Mouse (Mus musculus): ENCODE measurements around the gene Cabin1. TPM values are rescaled to one million over a fixed set of nuclear protein-coding genes. Genes with fewer than 3 reads are reported as not detected.

Gene Cabin1
- polyA plus RNA-seq, 1 experiment from 2014 or later, result 19.8 TPM

DNA sequence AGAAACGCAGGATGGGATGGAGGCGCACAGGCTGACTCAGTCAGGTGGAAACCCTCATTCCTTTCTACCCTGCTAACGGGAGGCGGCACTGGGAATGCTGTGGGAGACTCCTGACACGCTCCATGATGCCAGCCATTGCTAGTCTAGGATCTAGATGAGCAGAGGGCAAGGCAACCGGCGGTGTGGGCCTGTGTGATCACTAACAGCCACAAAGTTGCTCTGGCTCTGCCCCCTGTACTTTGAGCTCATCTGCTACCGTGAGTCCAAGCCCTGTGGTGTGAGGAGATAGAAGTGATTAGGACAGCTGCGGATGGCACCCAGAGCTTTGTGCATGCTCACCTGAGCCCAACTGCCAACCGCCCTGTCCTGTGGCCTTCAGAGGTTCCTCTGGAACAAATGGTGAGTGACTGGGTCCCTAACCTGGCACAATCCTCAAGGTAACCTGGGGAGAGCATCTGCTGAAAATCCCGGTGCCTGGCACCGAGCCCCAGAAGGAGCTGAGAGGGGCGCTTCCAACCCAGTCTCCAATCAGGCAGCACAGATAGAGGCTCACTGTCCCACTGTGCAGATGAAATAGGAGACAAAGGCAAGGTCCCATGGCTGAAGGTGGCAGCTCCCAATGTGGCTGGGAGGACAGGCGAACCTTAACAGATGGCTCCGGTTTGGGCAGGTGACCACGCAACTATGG, 112.6 kb downstream of the Cabin1 start:
- Histone ChIP-seq H3K4me3 (ENCODE audit: inconsistent target) (no peak overlapping the region), H3K27ac (no peak overlapping the region), H3K79me2 (ENCODE audit: inconsistent target) (no peaks in the 10 kb centered on the region), H3K36me3 (ENCODE audit: inconsistent target) (peaks cover 98% of the 10 kb centered on the region)
- WGBS (ENCODE audit: missing documents), result 94% methylated on average over 16 of the region's 16 CpGs

DNA sequence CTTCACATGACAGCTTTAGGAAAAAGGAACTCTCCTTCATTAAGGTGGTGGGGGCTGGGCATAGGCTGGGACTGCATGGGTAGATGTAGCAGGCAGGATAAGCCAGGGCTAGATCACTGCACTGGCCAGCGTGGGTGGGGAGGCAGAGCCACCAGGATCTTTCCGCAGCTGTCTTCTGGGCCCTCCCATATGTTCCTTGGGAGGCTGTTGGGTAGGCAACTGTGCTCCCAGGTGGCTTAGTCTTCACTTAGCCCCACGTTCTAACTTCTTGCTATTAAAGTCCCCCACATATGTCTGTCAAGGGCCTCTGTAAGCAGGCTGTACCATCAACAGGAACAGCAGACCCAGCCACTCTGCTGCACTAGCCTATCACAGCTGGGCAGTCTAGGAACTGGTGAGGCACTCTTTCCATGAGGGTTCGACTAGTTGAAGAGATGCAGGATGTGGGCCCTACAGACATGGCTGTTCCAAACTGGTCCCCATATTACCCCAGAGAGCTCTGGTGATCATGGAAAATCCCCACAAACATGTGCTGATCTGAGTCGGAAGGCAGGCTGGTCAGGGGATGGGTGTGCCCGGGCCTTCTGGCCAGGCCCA, 113.7 kb downstream of the Cabin1 start:
- no peaks in the 10 kb centered on the region for H3K79me2 ChIP-seq (ENCODE audit: inconsistent target)

GRCm38 (mm10) chr10:75649406-75649995, 114.6 kb downstream of the Cabin1 start:
- Histone ChIP-seq H3K27ac (no peak overlapping the region), H3K4me3 (ENCODE audit: inconsistent target) (no peak overlapping the region), H3K79me2 (ENCODE audit: inconsistent target) (no peaks in the 10 kb centered on the region), H3K36me3 (ENCODE audit: inconsistent target) (peaks cover 85% of the 10 kb centered on the region)
- WGBS (ENCODE audit: missing documents), result 100% methylated on average over 2 of the region's 4 CpGs

More for the DNA sequence above, 113.7 kb downstream of the Cabin1 start:
- Histone ChIP-seq H3K27ac (no peak overlapping the region), H3K36me3 (ENCODE audit: inconsistent target) (peaks cover 94% of the 10 kb centered on the region), H3K4me3 (ENCODE audit: inconsistent target) (no peak overlapping the region)
- 94% methylated on average over 6 of the region's 6 CpGs for WGBS (ENCODE audit: missing documents)

GRCm38 (mm10) chr10:75649001-75649400, 115.1 kb downstream of the Cabin1 start:
- WGBS (ENCODE audit: missing documents), result 92% methylated on average over 7 of the region's 7 CpGs
- no peak overlapping the region for H3K27ac ChIP-seq

DNA sequence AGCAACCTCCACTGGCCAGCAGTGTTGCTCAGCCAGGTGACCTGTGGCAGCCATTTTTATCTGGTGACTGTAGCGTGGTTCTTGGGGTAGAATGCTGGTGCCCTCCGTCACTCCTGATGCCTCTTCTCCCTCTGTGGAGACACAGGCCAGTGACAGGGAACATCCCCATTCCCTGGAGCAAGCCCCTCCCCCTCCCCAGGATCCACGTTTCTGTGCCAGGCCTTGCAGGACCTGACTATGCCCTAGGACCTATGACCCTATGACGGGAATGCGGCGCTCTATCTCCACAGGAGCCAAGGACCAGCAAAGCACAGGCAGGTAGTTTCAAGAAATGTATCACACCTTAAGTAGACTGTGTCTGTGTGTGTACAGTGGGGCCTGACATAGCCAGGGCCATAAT, 116.0 kb downstream of the Cabin1 start:
- peaks cover 72% of the 10 kb centered on the region for H3K36me3 ChIP-seq (ENCODE audit: inconsistent target)
- H3K4me3 ChIP-seq (ENCODE audit: inconsistent target), result no peak overlapping the region
- no peak overlapping the region for H3K27ac ChIP-seq
- H3K79me2 ChIP-seq (ENCODE audit: inconsistent target), result no peaks in the 10 kb centered on the region
- 91% methylated on average over 6 of the region's 6 CpGs for WGBS (ENCODE audit: missing documents)

More at GRCm38 (mm10) chr10:75649001-75649400, 115.1 kb downstream of the Cabin1 start:
- peaks cover 81% of the 10 kb centered on the region for H3K36me3 ChIP-seq (ENCODE audit: inconsistent target)
- no peaks in the 10 kb centered on the region for H3K79me2 ChIP-seq (ENCODE audit: inconsistent target)
- no peak overlapping the region for H3K4me3 ChIP-seq (ENCODE audit: inconsistent target)

DNA sequence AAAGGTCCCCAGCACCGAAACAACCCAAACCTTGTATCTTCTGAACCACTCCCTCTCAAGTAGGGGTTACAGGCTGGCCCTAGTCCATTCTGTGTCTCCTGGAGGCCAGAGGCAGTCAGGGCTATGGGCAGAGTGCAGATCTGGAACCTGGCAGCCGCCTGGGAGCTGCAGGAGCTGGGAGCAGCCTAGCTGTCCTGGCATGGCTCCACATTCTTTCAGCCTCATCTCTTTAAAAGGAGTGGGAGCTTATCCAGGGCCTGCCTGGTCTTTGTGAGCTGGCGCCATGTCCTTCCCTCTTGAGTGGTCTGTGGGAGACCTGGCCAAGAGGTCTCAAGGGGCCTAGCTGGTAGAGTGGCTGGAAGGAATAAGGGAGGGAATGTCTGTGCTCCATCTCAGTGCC, 116.8 kb downstream of the Cabin1 start:
- no peaks in the 10 kb centered on the region for H3K79me2 ChIP-seq (ENCODE audit: inconsistent target)
- peaks cover 64% of the 10 kb centered on the region for H3K36me3 ChIP-seq (ENCODE audit: inconsistent target)
- WGBS (ENCODE audit: missing documents), result 93% methylated on average over 3 of the region's 3 CpGs
- no peak overlapping the region for H3K27ac ChIP-seq
- no peak overlapping the region for H3K4me3 ChIP-seq (ENCODE audit: inconsistent target)

DNA sequence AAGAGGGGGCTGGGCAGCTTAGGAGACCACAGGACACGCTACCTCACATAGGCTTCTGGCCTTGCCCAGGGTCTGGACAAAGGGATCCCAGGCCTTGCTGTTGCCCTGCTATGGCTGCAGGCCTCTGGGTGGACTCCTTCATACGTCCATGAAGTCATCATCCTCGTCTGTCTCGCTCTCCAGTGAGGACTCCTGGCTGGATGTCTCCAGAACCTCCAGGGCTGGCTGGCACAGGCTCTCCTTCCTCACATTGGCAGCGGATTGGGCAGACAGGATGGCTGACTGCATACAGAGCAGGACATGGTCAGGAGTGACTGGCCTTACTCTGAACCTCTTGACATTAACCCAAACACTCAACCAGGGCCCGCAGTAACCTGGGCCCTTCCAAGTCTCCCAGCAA, 117.7 kb downstream of the Cabin1 start:
- no peak overlapping the region for H3K27ac ChIP-seq
- 93% methylated on average over 6 of the region's 6 CpGs for WGBS (ENCODE audit: missing documents)
- no peaks in the 10 kb centered on the region for H3K79me2 ChIP-seq (ENCODE audit: inconsistent target)
- H3K36me3 ChIP-seq (ENCODE audit: inconsistent target), result peaks cover 55% of the 10 kb centered on the region; the same call in 1 of the 2 replicates
- H3K4me3 ChIP-seq (ENCODE audit: inconsistent target), result no peak overlapping the region

- 91% methylated on average over 8 of the region's 8 CpGs for WGBS (ENCODE audit: missing documents)
- H3K36me3 ChIP-seq (ENCODE audit: inconsistent target), result peaks cover 47% of the 10 kb centered on the region; the same call in 1 of the 2 replicates
- no peaks in the 10 kb centered on the region for H3K79me2 ChIP-seq (ENCODE audit: inconsistent target)
- H3K27ac ChIP-seq, result no peak overlapping the region
- H3K4me3 ChIP-seq (ENCODE audit: inconsistent target), result no peak overlapping the region
Observed at GRCm38 (mm10) chr10:75645616-75646015, 118.5 kb downstream of the Cabin1 start.

DNA sequence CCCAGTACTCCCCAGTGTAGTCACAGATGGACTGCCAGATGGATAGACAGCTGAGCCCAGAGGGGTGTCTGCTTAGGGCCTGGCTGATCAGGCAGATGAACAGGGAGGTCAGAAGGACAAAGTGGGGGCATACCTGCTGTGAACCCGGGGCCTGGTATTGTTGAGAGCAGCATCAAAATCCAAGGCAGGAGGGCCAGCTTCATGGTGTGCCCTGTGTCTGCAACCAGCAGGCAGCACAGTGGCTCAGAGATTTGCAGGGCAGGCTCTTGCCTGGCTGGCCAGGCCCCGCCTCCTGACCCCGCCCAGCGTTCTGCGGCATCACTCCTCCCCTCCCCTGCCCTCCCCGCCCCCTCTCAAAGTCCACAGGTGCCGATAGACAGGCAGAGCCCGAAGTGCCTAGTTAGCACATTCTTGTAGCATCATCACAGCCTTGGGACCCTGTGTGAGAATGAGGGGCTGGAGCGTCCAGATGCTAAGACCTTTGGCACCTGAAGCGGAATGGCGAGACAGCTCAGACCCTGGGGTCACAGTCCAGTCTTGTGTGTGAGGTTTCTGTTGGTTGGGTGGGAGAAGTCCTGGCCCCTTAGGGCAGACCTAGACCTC, 120.3 kb downstream of the Cabin1 start, which contains the start of gene Susd2:
TSS of gene Susd2 (minus strand) at position 268 of the 603 bp plus-strand sequence.
- 46% methylated on average over 8 of the region's 11 CpGs for WGBS (ENCODE audit: missing documents)

DNA sequence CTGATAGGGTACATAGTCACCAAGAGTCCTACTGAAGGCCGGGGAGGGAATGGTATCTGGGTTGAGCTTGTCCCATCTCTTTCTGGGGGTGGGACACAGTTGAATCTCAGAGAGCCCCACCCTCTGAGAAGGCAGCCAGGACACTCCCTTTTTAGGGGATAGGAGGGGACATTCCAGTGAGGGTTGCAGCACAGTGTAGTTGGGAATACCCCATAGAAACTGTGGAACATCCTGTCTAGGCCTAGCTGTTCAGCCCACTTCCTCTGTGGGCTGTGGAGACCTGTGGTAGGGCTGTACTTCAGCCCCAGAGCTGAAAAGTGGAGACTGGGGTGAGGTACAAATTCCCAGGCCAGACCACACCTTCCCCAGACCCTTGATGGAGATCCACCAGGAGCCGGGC, 121.2 kb downstream of the Cabin1 start:
- Histone ChIP-seq H3K79me2 (ENCODE audit: inconsistent target) (no peaks in the 10 kb centered on the region), H3K27ac (no peak overlapping the region), H3K36me3 (ENCODE audit: inconsistent target) (peaks cover 20% of the 10 kb centered on the region; the same call in 1 of the 2 replicates), H3K4me3 (ENCODE audit: inconsistent target) (no peak overlapping the region)
- 72% methylated on average over 2 of the region's 2 CpGs for WGBS (ENCODE audit: missing documents)

More for the DNA sequence above, 120.3 kb downstream of the Cabin1 start, which contains the start of gene Susd2:
- peaks cover 30% of the 10 kb centered on the region; the same call in 1 of the 2 replicates for H3K36me3 ChIP-seq (ENCODE audit: inconsistent target)
- no peak within 1 kb of the TSS for H3K4me3 ChIP-seq (ENCODE audit: inconsistent target)
- H3K79me2 ChIP-seq (ENCODE audit: inconsistent target), result no peaks in the 10 kb centered on the region
- H3K27ac ChIP-seq, result no peak within 1 kb of the TSS

- 93% methylated on average over 9 of the region's 9 CpGs for WGBS (ENCODE audit: missing documents)
- H3K4me3 ChIP-seq (ENCODE audit: inconsistent target), result no peak overlapping the region
- peaks cover 16% of the 10 kb centered on the region; the same call in 1 of the 2 replicates for H3K36me3 ChIP-seq (ENCODE audit: inconsistent target)
- no peaks in the 10 kb centered on the region for H3K79me2 ChIP-seq (ENCODE audit: inconsistent target)
- H3K27ac ChIP-seq, result no peak overlapping the region
Observed at GRCm38 (mm10) chr10:75642436-75642835, 121.7 kb downstream of the Cabin1 start.

DNA sequence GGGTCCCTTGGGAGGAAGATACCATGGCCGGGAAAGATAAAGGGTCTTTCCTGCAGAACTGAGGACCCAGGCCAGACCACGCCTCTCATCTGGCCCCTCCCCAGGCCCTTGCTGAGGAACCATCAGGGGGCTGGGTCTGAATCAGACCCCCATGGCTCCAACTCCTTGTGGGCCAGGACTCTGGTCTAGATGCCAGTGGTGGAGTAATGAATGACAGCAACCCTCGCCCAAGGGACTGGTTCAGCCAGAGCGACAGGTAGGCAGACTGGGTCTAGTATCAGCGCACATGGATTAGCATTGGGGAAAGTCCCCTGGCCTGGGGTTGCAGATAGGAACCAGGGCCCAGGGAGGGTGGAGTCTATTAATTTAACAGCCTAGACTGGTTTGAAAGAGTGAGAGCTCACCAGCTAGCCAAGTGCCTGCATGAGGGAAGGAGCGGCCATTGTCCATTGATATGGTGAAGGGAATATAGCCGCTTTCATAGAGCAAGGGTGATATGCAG, 122.4 kb downstream of the Cabin1 start:
- Histone ChIP-seq H3K27ac (no peak overlapping the region), H3K36me3 (ENCODE audit: inconsistent target) (peaks cover 10% of the 10 kb centered on the region; the same call in 1 of the 2 replicates)

GRCm38 (mm10) chr10:75637711-75638110, 126.4 kb downstream of the Cabin1 start:
- no peaks in the 10 kb centered on the region for H3K79me2 ChIP-seq (ENCODE audit: inconsistent target)
- H3K27ac ChIP-seq, result no peak overlapping the region
- H3K4me3 ChIP-seq (ENCODE audit: inconsistent target), result no peak overlapping the region
- WGBS (ENCODE audit: missing documents), result 83% methylated on average over 7 of the region's 11 CpGs
- no peaks in the 10 kb centered on the region for H3K36me3 ChIP-seq (ENCODE audit: inconsistent target)

More for the DNA sequence above, 122.4 kb downstream of the Cabin1 start:
- H3K4me3 ChIP-seq (ENCODE audit: inconsistent target), result no peak overlapping the region
- 87% methylated on average over 7 of the region's 7 CpGs for WGBS (ENCODE audit: missing documents)
- H3K79me2 ChIP-seq (ENCODE audit: inconsistent target), result no peaks in the 10 kb centered on the region

DNA sequence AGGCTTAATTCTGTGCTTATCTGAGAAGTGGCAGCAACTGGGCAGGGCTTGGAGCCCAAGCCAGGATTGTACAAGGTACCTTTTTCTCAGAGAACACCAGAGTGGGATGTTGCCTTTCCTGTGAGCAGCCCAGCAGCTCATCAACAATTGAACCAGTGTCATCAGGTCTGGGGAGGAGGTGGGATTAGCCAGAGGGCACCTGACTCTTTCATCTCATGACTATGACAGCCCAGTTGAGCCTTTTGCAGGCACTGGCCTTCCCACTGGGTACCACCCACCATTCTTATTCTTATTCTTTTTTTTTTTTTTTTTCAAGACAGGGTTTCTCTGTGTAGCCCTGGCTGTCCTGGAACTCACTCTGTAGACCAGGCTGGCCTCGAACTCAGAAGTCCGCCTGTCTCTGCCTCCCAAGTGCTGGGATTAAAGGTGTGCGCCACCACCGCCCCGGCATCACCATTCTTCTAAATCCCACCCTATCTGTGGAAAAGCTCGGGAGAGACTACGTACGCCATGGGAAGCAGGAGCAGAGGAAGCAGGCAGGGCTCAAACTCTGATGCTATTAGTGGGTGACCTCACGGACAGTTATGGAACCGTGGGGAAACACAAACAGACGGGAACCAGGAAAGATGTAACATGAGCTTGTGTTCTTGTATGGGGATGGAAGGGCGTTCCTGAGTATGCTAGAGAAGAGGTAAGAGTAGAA, 127.9 kb downstream of the Cabin1 start:
- H3K36me3 ChIP-seq (ENCODE audit: inconsistent target), result no peaks in the 10 kb centered on the region
- no peak overlapping the region for H3K27ac ChIP-seq
- WGBS (ENCODE audit: missing documents), result 89% methylated on average over 10 of the region's 12 CpGs
- no peaks in the 10 kb centered on the region for H3K79me2 ChIP-seq (ENCODE audit: inconsistent target)
- H3K4me3 ChIP-seq (ENCODE audit: inconsistent target), result no peak overlapping the region
